8 mouse cellular contexts compared by ENCODE assay signal in the genomic region with DNA sequence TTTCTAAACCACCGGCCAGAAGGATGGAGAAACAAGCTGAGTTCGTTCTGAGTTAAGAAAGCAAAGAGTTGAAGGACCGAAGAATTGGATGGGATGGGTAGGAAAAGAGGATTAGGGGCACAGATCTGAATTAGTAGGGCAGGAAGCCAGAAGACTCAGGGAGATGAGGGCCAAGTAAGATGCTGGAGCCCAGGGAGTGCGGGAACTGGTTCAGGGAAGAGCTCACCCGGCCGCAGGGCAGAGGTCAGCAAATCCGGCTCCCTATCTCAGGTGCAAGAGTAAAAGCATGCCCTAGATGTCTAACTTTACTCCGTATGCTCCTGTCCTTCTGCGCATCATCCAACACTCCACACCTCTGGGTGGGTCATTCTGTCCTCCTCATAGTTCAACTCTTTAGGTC. TPM values are rescaled to one million over a fixed set of nuclear protein-coding genes. Genes with fewer than 3 reads are reported as not detected.
A peak's percentile ranks its signal among the peaks of the same experiment; 100 is the strongest.
DNase-seq lines count a peak whose midpoint lies in the region; ATAC-seq lines count a peak whose summit lies in the region.

No protein-coding gene starts in this region.

- no peaks in the 10 kb centered on the region for H3K36me3 ChIP-seq in kidney, embryonic 14.5 days (ENCODE audit: control insufficient read depth, insufficient read depth, low read length)
- H3K36me3 ChIP-seq in forebrain, embryonic 15.5 days = no peaks in the 10 kb centered on the region
- no peaks in the 10 kb centered on the region for H3K36me3 ChIP-seq in liver, embryonic 13.5 days

- peaks cover 26% of the 10 kb centered on the region for H3K4me1 ChIP-seq in kidney, embryonic 14.5 days (ENCODE audit: control insufficient read depth, insufficient read depth, low read length)
- H3K4me1 ChIP-seq in forebrain, embryonic 15.5 days = peaks cover 30% of the 10 kb centered on the region
- H3K4me1 ChIP-seq in liver, embryonic 13.5 days (replicated peaks) = peaks cover 42% of the 10 kb centered on the region

- 0 out of 2 replicates have a peak overlapping the region, but pooled peaks have one; percentile 53 for H3K27ac ChIP-seq in kidney, embryonic 14.5 days (ENCODE audit: low read depth, low read length)
- H3K27ac ChIP-seq in forebrain, embryonic 15.5 days (replicated peaks) = peak overlapping the region; percentile 89
- no peak overlapping the region for H3K27ac ChIP-seq in liver, embryonic 13.5 days

- peak overlapping the region; percentile 73 for H3K4me2 ChIP-seq in kidney, embryonic 14.5 days (replicated peaks; ENCODE audit: low read depth, low read length)
- H3K4me2 ChIP-seq in forebrain, embryonic 15.5 days (replicated peaks) = peak overlapping the region; percentile 83
- H3K4me2 ChIP-seq in liver, embryonic 13.5 days = peak overlapping the region; percentile 91

- no peak for ATAC-seq in kidney, embryonic 14.5 days (ENCODE audit: low FRiP score, low TSS enrichment)
- ATAC-seq in forebrain, embryonic 15.5 days (replicated peaks) = peak; percentile 6
- ATAC-seq in liver, embryonic 13.5 days (ENCODE audit: low read depth) = no peak

- H3K4me3 ChIP-seq in kidney, embryonic 14.5 days (ENCODE audit: low read length) = peak overlapping the region; percentile 49
- H3K4me3 ChIP-seq in forebrain, embryonic 15.5 days = peak overlapping the region; percentile 53
- H3K4me3 ChIP-seq in liver, embryonic 13.5 days (replicated peaks) = peak overlapping the region; percentile 59

- peak overlapping the region; percentile 59 for H3K9ac ChIP-seq in kidney, embryonic 14.5 days (ENCODE audit: low read depth, low read length)
- peak overlapping the region; percentile 58 for H3K9ac ChIP-seq in forebrain, embryonic 15.5 days (replicated peaks)
- peak overlapping the region; percentile 66; the same call in 1 of the 2 replicates for H3K9ac ChIP-seq in liver, embryonic 13.5 days

- no peak for DNase-seq in kidney, postnatal 14 days
- peak; percentile 3 for DNase-seq in brain, embryonic 18.5 days (ENCODE audit: low read depth, low spot score)
- no peak for DNase-seq in liver, embryonic 13.5 days
- DNase-seq in layer of hippocampus, postnatal 10 days (ENCODE audit: low spot score in 2 of 2) = no peak
- DNase-seq in thymus, postnatal 0 days (ENCODE audit: low spot score) = no peak
- DNase-seq in frontal cortex, postnatal 25 days (ENCODE audit: low spot score in 2 of 2) = no peak

- H3K27me3 ChIP-seq in kidney, embryonic 14.5 days (ENCODE audit: control insufficient read depth, insufficient read depth, low read length) = no peaks in the 10 kb centered on the region
- no peaks in the 10 kb centered on the region for H3K27me3 ChIP-seq in forebrain, embryonic 15.5 days
- peaks cover 7% of the 10 kb centered on the region for H3K27me3 ChIP-seq in liver, embryonic 13.5 days

- 2% methylated on average over 9 of the region's 9 CpGs for WGBS in kidney, embryonic 14.5 days
- WGBS in forebrain, embryonic 15.5 days = 2% methylated on average over 9 of the region's 9 CpGs
- 16% methylated on average over 9 of the region's 9 CpGs for WGBS in liver, embryonic 13.5 days (ENCODE audit: insufficient replicate concordance)

- no peaks in the 10 kb centered on the region for H3K9me3 ChIP-seq in kidney, embryonic 14.5 days (ENCODE audit: control insufficient read depth, low read length)
- no peaks in the 10 kb centered on the region for H3K9me3 ChIP-seq in forebrain, embryonic 15.5 days
- no peaks in the 10 kb centered on the region for H3K9me3 ChIP-seq in liver, embryonic 13.5 days (replicated peaks)

RNA-seq across cellular contexts. Expression of a gene that starts 27.5 kb away (rescaled TPM):
- polyA plus RNA-seq in kidney, embryonic 14.5 days (2014; fragmentation: Nextera tagmentation; extraction: Ambion mirVana) = 16.3 and 18.1 TPM in 2 replicates
- polyA plus RNA-seq in forebrain, embryonic 15.5 days (2015; fragmentation: Nextera tagmentation; extraction: Ambion mirVana) = 5.4 and 6.8 TPM in 2 replicates
- polyA plus RNA-seq in liver, embryonic 13.5 days (2015; fragmentation: Nextera tagmentation; extraction: Ambion mirVana) = 15.9 and 18.0 TPM in 2 replicates
- 10 to 100 TPM; 10.5 to 11.6 TPM for total RNA-seq in layer of hippocampus, postnatal 10 days (2021)
- 10.9 and 12.2 TPM in 2 replicates for polyA plus RNA-seq in thymus, postnatal 0 days (2015; fragmentation: Nextera tagmentation; extraction: Ambion mirVana)

RNA-seq across cellular contexts. Expression of a gene that starts 29.0 kb away (rescaled TPM):
- 0.44 and 0.79 TPM in 2 replicates for polyA plus RNA-seq in kidney, embryonic 14.5 days (2014; fragmentation: Nextera tagmentation; extraction: Ambion mirVana)
- polyA plus RNA-seq in forebrain, embryonic 15.5 days (2015; fragmentation: Nextera tagmentation; extraction: Ambion mirVana) = 0.38 and 1.2 TPM in 2 replicates
- polyA plus RNA-seq in liver, embryonic 13.5 days (2015; fragmentation: Nextera tagmentation; extraction: Ambion mirVana) = 0.08 and 0.13 TPM in 2 replicates
- total RNA-seq in layer of hippocampus, postnatal 10 days (2021) = 1 to 10 TPM; 1.2 to 1.7 TPM
- 0.20 and 0.33 TPM in 2 replicates for polyA plus RNA-seq in thymus, postnatal 0 days (2015; fragmentation: Nextera tagmentation; extraction: Ambion mirVana)

RNA-seq across cellular contexts. Expression of a gene that starts 42.1 kb away (rescaled TPM):
- 2.0 and 5.2 TPM in 2 replicates for polyA plus RNA-seq in kidney, embryonic 14.5 days (2014; fragmentation: Nextera tagmentation; extraction: Ambion mirVana)
- polyA plus RNA-seq in forebrain, embryonic 15.5 days (2015; fragmentation: Nextera tagmentation; extraction: Ambion mirVana) = 1.9 and 3.2 TPM in 2 replicates
- 9.6 and 10.0 TPM in 2 replicates for polyA plus RNA-seq in liver, embryonic 13.5 days (2015; fragmentation: Nextera tagmentation; extraction: Ambion mirVana)
- total RNA-seq in layer of hippocampus, postnatal 10 days (2021) = 1 to 10 TPM; 2.0 to 3.0 TPM
- 5.6 and 6.1 TPM in 2 replicates for polyA plus RNA-seq in thymus, postnatal 0 days (2015; fragmentation: Nextera tagmentation; extraction: Ambion mirVana)

RNA-seq across cellular contexts. Expression of a gene that starts 48.2 kb away (rescaled TPM):
- polyA plus RNA-seq in kidney, embryonic 14.5 days (2014; fragmentation: Nextera tagmentation; extraction: Ambion mirVana) = 126 and 154 TPM in 2 replicates
- polyA plus RNA-seq in forebrain, embryonic 15.5 days (2015; fragmentation: Nextera tagmentation; extraction: Ambion mirVana) = 99.2 and 104 TPM in 2 replicates
- polyA plus RNA-seq in liver, embryonic 13.5 days (2015; fragmentation: Nextera tagmentation; extraction: Ambion mirVana) = 36.5 and 39.8 TPM in 2 replicates
- total RNA-seq in layer of hippocampus, postnatal 10 days (2021) = 100 to 1,000 TPM; 125 to 130 TPM
- polyA plus RNA-seq in thymus, postnatal 0 days (2015; fragmentation: Nextera tagmentation; extraction: Ambion mirVana) = 84.9 and 93.3 TPM in 2 replicates

RNA-seq across cellular contexts. Expression of a gene that starts 48.4 kb away (rescaled TPM):
- polyA plus RNA-seq in kidney, embryonic 14.5 days (2014; fragmentation: Nextera tagmentation; extraction: Ambion mirVana) = 249 and 258 TPM in 2 replicates
- 211 and 214 TPM in 2 replicates for polyA plus RNA-seq in forebrain, embryonic 15.5 days (2015; fragmentation: Nextera tagmentation; extraction: Ambion mirVana)
- 104 and 107 TPM in 2 replicates for polyA plus RNA-seq in liver, embryonic 13.5 days (2015; fragmentation: Nextera tagmentation; extraction: Ambion mirVana)
- total RNA-seq in layer of hippocampus, postnatal 10 days (2021) = 100 to 1,000 TPM; 141 to 158 TPM
- 195 and 200 TPM in 2 replicates for polyA plus RNA-seq in thymus, postnatal 0 days (2015; fragmentation: Nextera tagmentation; extraction: Ambion mirVana)
